8 mouse cellular contexts compared by ENCODE assay signal in the genomic region with DNA sequence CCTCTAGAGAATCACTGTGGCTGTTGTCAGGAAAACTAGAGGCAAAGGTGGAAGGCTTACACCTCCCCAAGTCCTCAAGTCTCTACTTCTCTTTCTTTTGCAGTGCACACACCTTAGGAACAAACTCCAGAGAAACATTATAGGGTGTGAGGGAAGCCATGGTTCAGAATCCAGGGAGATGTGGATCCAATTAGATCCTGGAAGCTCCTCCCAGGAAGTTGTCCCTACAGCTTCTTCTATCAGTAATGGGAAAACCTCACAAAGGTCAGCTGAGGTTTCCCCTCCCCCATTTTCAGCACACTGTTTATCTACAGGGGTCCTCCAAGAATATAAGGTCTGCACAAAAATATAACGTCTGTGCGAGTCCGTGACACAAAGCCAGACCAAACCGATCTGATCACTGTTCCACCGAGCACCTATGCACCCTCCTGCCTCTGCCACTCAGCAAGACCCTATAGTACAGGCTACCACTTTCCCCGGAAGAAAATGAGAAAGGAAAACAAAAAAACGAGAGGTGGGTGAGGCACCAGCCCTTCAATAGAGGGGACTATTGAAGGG. TPM values are rescaled to one million over a fixed set of nuclear protein-coding genes. Genes with fewer than 3 reads are reported as not detected.
DNase-seq lines count a peak whose midpoint lies in the region; ATAC-seq lines count a peak whose summit lies in the region.

No protein-coding gene starts in this region.

- DNase-seq in spleen, postnatal 14 days (ENCODE audit: low spot score in 2 of 2): no peak
- DNase-seq in cerebellum, adult 9-10 months: no peak
- no peak for DNase-seq in spleen, postnatal 36 days (ENCODE audit: low spot score in 2 of 2)
- DNase-seq in kidney, postnatal 4 days: no peak

- H3K9me3 ChIP-seq in megakaryocyte, embryonic 14.5 days: no peaks in the 10 kb centered on the region
- no peaks in the 10 kb centered on the region for H3K9me3 ChIP-seq in heart, embryonic 15.5 days (replicated peaks)
- H3K9me3 ChIP-seq in liver, embryonic 15.5 days (replicated peaks): no peaks in the 10 kb centered on the region

- no peak for ATAC-seq in megakaryocyte, adult 5-6 weeks (ENCODE audit: poor library complexity, severe bottlenecking)
- ATAC-seq in heart, embryonic 15.5 days (replicated peaks; ENCODE audit: insufficient number of reproducible peaks, insufficient read depth, low FRiP score, low read depth): no peak
- no peak for ATAC-seq in liver, embryonic 15.5 days (ENCODE audit: insufficient read depth)

- peaks cover 84% of the 10 kb centered on the region for H3K4me1 ChIP-seq in megakaryocyte, embryonic 14.5 days
- peaks cover 74% of the 10 kb centered on the region for H3K4me1 ChIP-seq in heart, embryonic 15.5 days (replicated peaks)
- peaks cover 57% of the 10 kb centered on the region for H3K4me1 ChIP-seq in liver, embryonic 15.5 days (replicated peaks)

- H3K27ac ChIP-seq in heart, embryonic 15.5 days: peak overlapping the region; percentile 85
- H3K27ac ChIP-seq in liver, embryonic 15.5 days (replicated peaks): no peak overlapping the region

- peaks cover 17% of the 10 kb centered on the region for H3K36me3 ChIP-seq in megakaryocyte, embryonic 14.5 days (replicated peaks; ENCODE audit: low read length)
- H3K36me3 ChIP-seq in heart, embryonic 15.5 days: no peaks in the 10 kb centered on the region
- no peaks in the 10 kb centered on the region for H3K36me3 ChIP-seq in liver, embryonic 15.5 days (replicated peaks)

- H3K4me3 ChIP-seq in megakaryocyte, embryonic 14.5 days (replicated peaks): peak overlapping the region; percentile 96
- peak overlapping the region; percentile 76 for H3K4me3 ChIP-seq in heart, embryonic 15.5 days
- H3K4me3 ChIP-seq in liver, embryonic 15.5 days (replicated peaks): no peak overlapping the region

- 34% methylated on average over 7 of the region's 7 CpGs for WGBS in heart, embryonic 15.5 days
- 25% methylated on average over 7 of the region's 7 CpGs for WGBS in liver, embryonic 15.5 days (ENCODE audit: insufficient replicate concordance)

- peak overlapping the region; percentile 86 for H3K9ac ChIP-seq in heart, embryonic 15.5 days
- H3K9ac ChIP-seq in liver, embryonic 15.5 days: no peak overlapping the region

- H3K4me2 ChIP-seq in heart, embryonic 15.5 days: peak overlapping the region; percentile 91
- H3K4me2 ChIP-seq in liver, embryonic 15.5 days: peak overlapping the region; percentile 99

- no peaks in the 10 kb centered on the region for H3K27me3 ChIP-seq in megakaryocyte, embryonic 14.5 days (replicated peaks)
- no peaks in the 10 kb centered on the region for H3K27me3 ChIP-seq in heart, embryonic 15.5 days
- peaks cover 13% of the 10 kb centered on the region for H3K27me3 ChIP-seq in liver, embryonic 15.5 days

RNA-seq across cellular contexts. Expression of a gene that starts 1.3 kb away (rescaled TPM):
- 4.6 and 8.6 TPM in 2 replicates for polyA plus RNA-seq in megakaryocyte, embryonic 14.5 days (2012; ENCODE audit: insufficient read depth, low replicate concordance)
- total RNA-seq in megakaryocyte, adult 5-6 weeks (2015): 5.7 TPM in 2 replicates
- 3.6 and 5.7 TPM in 2 replicates for total RNA-seq in megakaryocyte, adult 5-6 weeks (2017)
- polyA plus RNA-seq in heart, embryonic 15.5 days (2015; fragmentation: Nextera tagmentation; extraction: Ambion mirVana): 14.6 and 18.5 TPM in 2 replicates
- 1.7 and 2.0 TPM in 2 replicates for polyA plus RNA-seq in liver, embryonic 15.5 days (2015; fragmentation: Nextera tagmentation; extraction: Ambion mirVana)

RNA-seq across cellular contexts. Expression of a gene that starts 1.4 kb away (rescaled TPM):
- 19.9 and 26.5 TPM in 2 replicates for polyA plus RNA-seq in megakaryocyte, embryonic 14.5 days (2012; ENCODE audit: insufficient read depth, low replicate concordance)
- total RNA-seq in megakaryocyte, adult 5-6 weeks (2015): 19.0 and 19.3 TPM in 2 replicates
- 7.2 and 10.9 TPM in 2 replicates for total RNA-seq in megakaryocyte, adult 5-6 weeks (2017)
- 44.7 and 49.1 TPM in 2 replicates for polyA plus RNA-seq in heart, embryonic 15.5 days (2015; fragmentation: Nextera tagmentation; extraction: Ambion mirVana)
- polyA plus RNA-seq in liver, embryonic 15.5 days (2015; fragmentation: Nextera tagmentation; extraction: Ambion mirVana): 7.2 and 7.8 TPM in 2 replicates
